In genomic region chr15:100870001-100870774, GRCm38 (mm10) we compare ENCODE assay signal across 7 mouse cellular contexts. TPM values are rescaled to one million over a fixed set of nuclear protein-coding genes. Genes with fewer than 3 reads are reported as not detected.
DNase-seq lines count a peak whose midpoint lies in the region; ATAC-seq lines count a peak whose summit lies in the region.

No protein-coding gene starts in this region.

- H3K9ac ChIP-seq in midbrain, embryonic 12.5 days (replicated peaks), result peak overlapping the region; percentile 50

- H3K4me1 ChIP-seq in midbrain, embryonic 12.5 days, result peaks cover 26% of the 10 kb centered on the region

- peak; percentile 23 for DNase-seq in adrenal gland, adult 8-10 months
- DNase-seq in cerebellum, adult 9-10 months, result peak; percentile 89
- peak; percentile 57 for DNase-seq in induced T-regulatory cell, adult 2 months (ENCODE audit: low read depth)
- DNase-seq in left cerebral cortex, postnatal 36 days (ENCODE audit: low spot score in 2 of 2), result peak; percentile 78 to 87
- DNase-seq in spleen, postnatal 4 days (ENCODE audit: low spot score in 2 of 2), result peak; percentile 21 to 73

- H3K4me3 ChIP-seq in midbrain, embryonic 12.5 days, result peak overlapping the region; percentile 96

- no peaks in the 10 kb centered on the region for H3K9me3 ChIP-seq in midbrain, embryonic 12.5 days

- peak overlapping the region; percentile 72 for H3K27ac ChIP-seq in midbrain, embryonic 12.5 days (replicated peaks)

- peak; percentile 53 for ATAC-seq in frontal cortex, adult (ENCODE audit: low TSS enrichment)
- ATAC-seq in midbrain, embryonic 12.5 days (ENCODE audit: low FRiP score, low read depth), result peak; percentile 82

- H3K4me2 ChIP-seq in midbrain, embryonic 12.5 days (replicated peaks), result peak overlapping the region; percentile 60

- WGBS in midbrain, embryonic 12.5 days, result 4% methylated on average over 42 of the region's 66 CpGs

- no peaks in the 10 kb centered on the region for H3K36me3 ChIP-seq in midbrain, embryonic 12.5 days

- intact Hi-C loops in left cerebral cortex, postnatal 36 days (cut with DNase I), result loop anchor here (2.0 to 5.0 kb wide), 3 partner anchors 38 to 92 kb away; no protein-coding TSS in a partner anchor

- peaks cover 41% of the 10 kb centered on the region for H3K27me3 ChIP-seq in midbrain, embryonic 12.5 days

RNA-seq across cellular contexts. Expression of gene Scn8a, which starts 0.5 kb away (rescaled TPM):
- total RNA-seq in adrenal gland, adult 8-10 months (2022), result 10 to 100 TPM in 2 of 4 experiments, 1 to 10 TPM in 2; 4.1 to 14.9 (median 8.5) TPM
- total RNA-seq in left cerebral cortex, postnatal 36 days (2021), result 100 to 1,000 TPM; 222 to 250 TPM
- polyA plus RNA-seq in midbrain, embryonic 12.5 days (2016; fragmentation: Nextera tagmentation; extraction: Ambion mirVana), result 20.5 and 23.5 TPM in 2 replicates

Comparison
In these comparisons a context has a peak if more than half of its experiments do, and no peak if none do; other contexts are left out.
1. Peak in every context shown above with its lines: DNase-seq, ATAC-seq, H3K4me3 ChIP-seq and H3K27ac ChIP-seq.
2. DNase-seq: peak in every context shown above with its lines; median percentile 89 in cerebellum, adult 9-10 months; 82 in left cerebral cortex, postnatal 36 days; 57 in induced T-regulatory cell, adult 2 months; 47 in spleen, postnatal 4 days; 23 in adrenal gland, adult 8-10 months.
3. RNA of gene Scn8a, which starts 0.5 kb away (total RNA-seq): 222 to 250 TPM in left cerebral cortex, postnatal 36 days; 4.1 to 14.9 TPM in adrenal gland, adult 8-10 months; every median in the first group is over 10 times any median in the second.